Mouse (Mus musculus) gastrocnemius, postnatal 4 days (tissue): ENCODE data around the gene Etl4. TPM values are rescaled to one million over a fixed set of nuclear protein-coding genes. Genes with fewer than 3 reads are reported as not detected.

ENCODE experiments used
- DNase-seq, 2 experiments: peaks; one replicate each; pipeline ENCODE4 v3.0.0; 2021 to 2022; ENCODE audit warnings: low spot score in 2 of 2, mixed read lengths in 2 of 2
- microRNA-seq: library from miRNA; unstranded; fragments of <30 nt; microRNA quantifications from one replicate; pipeline ENCODE4 v1.2.0, GENCODE M21; 2021
- total RNA-seq, 2 experiments: library from RNA; stranded (reverse); gene quantifications; 2 replicates each; pipeline ENCODE4 v1.2.3; 2021

The Etl4 gene
- total RNA-seq, 2 experiments from 2014 or later = 32.9 to 38.3 TPM

DNA sequence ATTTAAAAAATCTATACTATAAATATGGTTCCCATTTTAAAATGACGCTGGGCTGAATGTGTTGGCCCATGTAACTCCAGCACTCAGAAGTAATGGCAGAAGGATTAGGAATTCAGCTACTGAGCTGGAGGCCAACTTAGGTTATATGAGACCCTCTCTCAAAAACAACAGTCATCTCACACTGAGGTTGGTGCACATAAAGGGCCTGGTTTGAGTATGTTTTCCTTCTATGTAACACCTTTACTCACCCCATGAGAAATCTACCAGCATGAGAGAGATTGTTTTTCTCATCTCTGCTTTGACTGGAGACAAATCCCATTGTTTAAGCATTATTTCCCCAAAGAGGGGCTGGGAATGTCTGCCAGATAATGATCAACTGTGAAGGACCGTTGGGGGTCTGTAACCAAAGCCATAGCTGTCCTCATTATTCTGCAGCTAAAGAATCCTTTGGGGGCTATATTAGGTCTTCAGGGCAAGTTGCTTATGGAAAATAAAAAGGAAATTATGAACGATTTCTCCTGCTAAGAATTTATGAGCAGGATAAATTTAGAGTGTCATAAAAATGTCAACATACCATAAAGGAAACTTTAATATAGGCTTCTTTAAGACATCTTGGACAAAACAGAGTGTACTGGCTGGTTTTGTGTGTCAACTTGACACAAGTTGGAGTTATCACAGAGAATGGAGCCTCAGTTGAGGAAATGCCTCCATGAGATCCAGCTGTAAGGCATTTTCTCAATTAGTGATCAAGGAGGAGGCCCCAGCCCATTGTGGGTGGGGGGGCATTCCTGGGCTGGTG is 922.2 kb downstream of the Etl4 start:
- DNase-seq = no peak

DNA sequence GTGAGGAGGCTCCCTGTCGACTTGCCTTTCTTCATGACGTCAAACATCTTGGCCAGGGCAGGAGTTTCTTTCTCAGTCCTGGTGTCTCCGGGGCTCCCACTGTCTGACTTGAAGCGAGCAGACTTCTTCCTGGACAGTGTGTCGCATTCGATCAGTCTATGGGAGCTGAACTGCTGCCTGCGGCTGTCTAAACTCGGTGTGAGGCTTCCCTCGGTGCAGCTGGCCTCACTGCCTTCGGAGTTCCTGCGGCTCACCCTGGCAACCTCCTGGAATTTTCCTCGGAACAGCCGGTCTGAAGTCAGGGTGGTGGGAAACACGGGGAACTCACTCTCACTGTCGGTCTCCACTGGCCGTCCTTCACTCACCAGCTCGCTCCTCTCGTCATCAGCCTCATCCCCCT is 939.8 kb downstream of the Etl4 start:
- DNase-seq = no peak

Small RNAs within 50 kb of the gene (microRNA-seq; reads per million reads assigned to microRNA genes)
- gene Gm44457 = not detected
